Mouse (Mus musculus) neural tube, embryonic 12.5 days (tissue): Measurements from ENCODE around the gene Lpp. TPM values are rescaled to one million over a fixed set of nuclear protein-coding genes. Genes with fewer than 3 reads are reported as not detected.

Source experiments
- ATAC-seq: fragments of 200-750 bp; cut with Nextera tagmentation; 2 replicates; pipeline ENCODE4 v1.8.0; 2017; ENCODE audit warnings: low read depth, mild to moderate bottlenecking, moderate TSS enrichment, moderate library complexity; ENCODE audit not compliant: low FRiP score
- H3K27ac ChIP-seq: fragments of 300-500 bp; sonication (generic); 2 replicates; pipeline ENCODE4 v1.5.1; 2016
- H3K27me3 ChIP-seq: fragments of 300-500 bp; sonication (generic); replicated peaks from 2 replicates; pipeline ENCODE4 v1.6.1; 2016; ENCODE audit warnings: mild to moderate bottlenecking
- H3K36me3 ChIP-seq: fragments of 300-500 bp; sonication (generic); 2 replicates; pipeline ENCODE4 v1.6.1; 2016; ENCODE audit warnings: mild to moderate bottlenecking
- H3K4me1 ChIP-seq: fragments of 300-500 bp; sonication (generic); 2 replicates; pipeline ENCODE4 v1.6.1; 2016
- H3K4me2 ChIP-seq: fragments of 300-500 bp; sonication (generic); replicated peaks from 2 replicates; pipeline ENCODE4 v1.6.1; 2016; ENCODE audit warnings: mild to moderate bottlenecking
- H3K4me3 ChIP-seq: fragments of 300-500 bp; sonication (generic); 2 replicates; pipeline ENCODE4 v1.5.1; 2016
- H3K9ac ChIP-seq: fragments of 300-500 bp; sonication (generic); 2 replicates; pipeline ENCODE4 v1.6.1; 2016; ENCODE audit warnings: mild to moderate bottlenecking
- H3K9me3 ChIP-seq: fragments of 300-500 bp; sonication (generic); 2 replicates; pipeline ENCODE4 v1.6.1; 2016; ENCODE audit warnings: mild to moderate bottlenecking
- WGBS: fragments of 180-500 bp; shearing (Covaris S2); methylation state at CpG from one replicate; pipeline ENCODE4 v1.1.7; 2016; 5-methylcytosine and 5-hydroxymethylcytosine counted together
- polyA plus RNA-seq: library from polyadenylated mRNA; unstranded; fragments of >200 nt; fragmentation: Nextera tagmentation; extraction: Ambion mirVana; gene quantifications from 2 replicates; pipeline ENCODE4 v1.2.1, GENCODE M21; 2016

The Lpp gene
- polyA plus RNA-seq, 1 experiment from 2014 or later: 18.8 TPM

- H3K27me3 ChIP-seq: no peaks in the 10 kb centered on the region
- H3K4me2 ChIP-seq: no peak overlapping the region
- no peak for ATAC-seq
- H3K4me1 ChIP-seq: no peaks in the 10 kb centered on the region
- H3K9ac ChIP-seq: no peak overlapping the region
- H3K9me3 ChIP-seq: no peaks in the 10 kb centered on the region
- H3K27ac ChIP-seq: no peak overlapping the region
- no peaks in the 10 kb centered on the region for H3K36me3 ChIP-seq
- 90% methylated on average over 4 of the region's 4 CpGs for WGBS
- H3K4me3 ChIP-seq: no peak overlapping the region
These were observed 166.5 kb downstream of the Lpp start for GRCm38 (mm10) chr16:24559811-24560210.

DNA sequence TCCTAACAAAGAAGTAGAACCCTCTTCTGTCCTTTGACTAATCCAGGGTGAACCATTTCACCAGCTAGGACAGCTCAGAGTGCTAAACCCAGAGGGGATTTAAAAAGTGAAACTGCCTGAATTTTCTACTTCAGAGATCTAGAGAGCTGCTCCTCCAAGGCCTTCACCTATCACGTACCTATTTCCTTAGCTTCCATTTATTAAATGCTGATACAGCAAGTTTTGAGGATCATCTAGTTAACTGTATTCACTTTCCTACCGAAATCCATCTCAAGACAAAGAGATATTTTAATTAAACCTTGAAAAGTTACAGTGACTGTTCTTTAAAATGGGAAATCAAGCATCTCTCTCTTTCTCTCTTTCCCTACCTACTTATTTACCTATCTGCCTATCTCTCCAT, 167.7 kb downstream of the Lpp start:
- Histone ChIP-seq H3K27me3 (no peaks in the 10 kb centered on the region), H3K36me3 (no peaks in the 10 kb centered on the region), H3K4me2 (no peak overlapping the region), H3K27ac (no peak overlapping the region), H3K9me3 (no peaks in the 10 kb centered on the region), H3K9ac (no peak overlapping the region), H3K4me1 (no peaks in the 10 kb centered on the region), H3K4me3 (no peak overlapping the region)
- no peak for ATAC-seq
- WGBS: 92% methylated on average over 2 of the region's 2 CpGs

DNA sequence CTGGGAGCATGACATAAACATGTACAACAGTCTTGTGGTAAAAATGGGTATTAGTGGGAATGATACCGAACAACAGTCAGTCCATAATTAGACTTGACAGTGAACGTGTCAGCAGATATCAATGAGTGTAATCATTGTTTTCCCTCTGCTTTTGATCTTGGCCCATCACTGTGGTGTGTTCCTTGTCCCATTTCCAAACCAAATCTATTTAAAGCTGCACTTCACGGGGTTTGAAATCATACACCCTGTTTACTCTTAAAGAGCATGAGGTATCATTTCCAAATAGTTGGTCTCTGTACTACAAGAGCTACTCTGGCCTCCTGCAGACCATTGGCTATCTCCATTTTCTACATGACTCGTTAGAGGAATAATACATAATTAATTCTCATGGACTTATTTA, 168.3 kb downstream of the Lpp start:
- Histone ChIP-seq H3K27me3 (no peaks in the 10 kb centered on the region), H3K36me3 (no peaks in the 10 kb centered on the region), H3K4me1 (peaks cover 4% of the 10 kb centered on the region; the same call in 1 of the 2 replicates), H3K4me3 (no peak overlapping the region), H3K27ac (no peak overlapping the region), H3K4me2 (no peak overlapping the region), H3K9ac (no peak overlapping the region), H3K9me3 (no peaks in the 10 kb centered on the region)
- ATAC-seq: no peak
- WGBS: 90% methylated on average over 4 of the region's 4 CpGs

DNA sequence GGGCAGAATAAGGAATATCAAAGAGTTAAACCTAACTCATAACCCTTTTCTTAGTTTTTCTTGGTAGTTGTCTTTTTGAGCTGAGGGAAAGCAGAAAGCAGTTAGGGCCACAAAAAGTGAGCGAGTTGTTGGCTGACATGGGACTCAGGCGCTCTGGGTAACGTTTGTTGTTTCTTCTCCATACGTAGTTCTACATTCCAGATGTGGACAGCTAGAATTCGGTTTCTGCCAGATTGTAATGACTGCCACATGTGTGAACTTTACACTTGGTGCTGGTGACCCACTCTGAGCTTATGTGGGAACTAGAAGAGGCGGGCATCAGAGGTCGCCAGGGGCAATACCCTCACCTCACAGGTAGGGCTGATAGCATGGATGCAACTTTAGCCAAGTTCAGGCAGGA, 172.0 kb downstream of the Lpp start:
- H3K4me3 ChIP-seq: no peak overlapping the region
- H3K4me2 ChIP-seq: no peak overlapping the region
- no peaks in the 10 kb centered on the region for H3K27me3 ChIP-seq
- H3K9ac ChIP-seq: no peak overlapping the region
- no peak overlapping the region for H3K27ac ChIP-seq
- no peak for ATAC-seq
- no peaks in the 10 kb centered on the region for H3K9me3 ChIP-seq
- peaks cover 4% of the 10 kb centered on the region; the same call in 1 of the 2 replicates for H3K4me1 ChIP-seq
- 81% methylated on average over 7 of the region's 7 CpGs for WGBS
- no peaks in the 10 kb centered on the region for H3K36me3 ChIP-seq

DNA sequence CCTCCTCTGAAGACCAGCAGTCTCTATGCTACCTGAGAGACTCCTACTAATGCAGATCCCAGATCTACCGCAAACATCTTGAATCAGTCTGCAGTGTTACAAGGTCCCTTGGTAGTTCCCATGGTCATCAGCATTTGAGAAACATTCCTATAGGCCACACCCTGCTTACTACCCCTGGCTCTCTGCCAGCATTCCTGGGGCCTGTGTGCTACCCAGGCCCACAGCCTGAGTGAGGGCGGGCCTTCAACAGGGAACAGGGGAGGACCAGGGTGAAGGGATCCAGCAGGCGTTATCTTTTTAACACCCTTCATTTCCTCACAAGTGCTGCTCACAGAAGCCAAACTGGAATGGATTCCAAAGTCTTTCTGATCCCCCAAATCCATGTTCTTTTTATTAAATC, 173.0 kb downstream of the Lpp start:
- Histone ChIP-seq H3K4me1 (peaks cover 4% of the 10 kb centered on the region; the same call in 1 of the 2 replicates), H3K4me3 (no peak overlapping the region), H3K36me3 (no peaks in the 10 kb centered on the region), H3K9me3 (no peaks in the 10 kb centered on the region), H3K9ac (no peak overlapping the region), H3K4me2 (no peak overlapping the region), H3K27me3 (no peaks in the 10 kb centered on the region), H3K27ac (no peak overlapping the region)
- WGBS: 72% methylated on average over 3 of the region's 3 CpGs
- ATAC-seq: no peak

GRCm38 (mm10) chr16:24567562-24567961, 174.3 kb downstream of the Lpp start:
- no peak overlapping the region for H3K27ac ChIP-seq

GRCm38 (mm10) chr16:24568061-24568460, 174.8 kb downstream of the Lpp start:
- no peaks in the 10 kb centered on the region for H3K9me3 ChIP-seq
- no peak for ATAC-seq
- H3K4me3 ChIP-seq: no peak overlapping the region
- no peaks in the 10 kb centered on the region for H3K27me3 ChIP-seq
- H3K4me1 ChIP-seq: peaks cover 4% of the 10 kb centered on the region; the same call in 1 of the 2 replicates
- no peaks in the 10 kb centered on the region for H3K36me3 ChIP-seq
- H3K27ac ChIP-seq: no peak overlapping the region
- WGBS: 75% methylated on average over 3 of the region's 3 CpGs
- no peak overlapping the region for H3K4me2 ChIP-seq
- no peak overlapping the region for H3K9ac ChIP-seq

More at GRCm38 (mm10) chr16:24567562-24567961, 174.3 kb downstream of the Lpp start:
- Histone ChIP-seq H3K4me3 (no peak overlapping the region), H3K4me2 (no peak overlapping the region), H3K27me3 (no peaks in the 10 kb centered on the region), H3K9me3 (no peaks in the 10 kb centered on the region), H3K36me3 (no peaks in the 10 kb centered on the region), H3K4me1 (peaks cover 4% of the 10 kb centered on the region; the same call in 1 of the 2 replicates), H3K9ac (no peak overlapping the region)
- no peak for ATAC-seq
- 85% methylated on average over 3 of the region's 3 CpGs for WGBS

GRCm38 (mm10) chr16:24569681-24570080, 176.4 kb downstream of the Lpp start:
- no peaks in the 10 kb centered on the region for H3K9me3 ChIP-seq
- no peak overlapping the region for H3K27ac ChIP-seq
- peaks cover 4% of the 10 kb centered on the region; the same call in 1 of the 2 replicates for H3K4me1 ChIP-seq
- no peak overlapping the region for H3K4me3 ChIP-seq
- H3K36me3 ChIP-seq: no peaks in the 10 kb centered on the region
- 87% methylated on average over 5 of the region's 5 CpGs for WGBS
- H3K27me3 ChIP-seq: no peaks in the 10 kb centered on the region
- H3K4me2 ChIP-seq: no peak overlapping the region
- H3K9ac ChIP-seq: no peak overlapping the region
- ATAC-seq: no peak

DNA sequence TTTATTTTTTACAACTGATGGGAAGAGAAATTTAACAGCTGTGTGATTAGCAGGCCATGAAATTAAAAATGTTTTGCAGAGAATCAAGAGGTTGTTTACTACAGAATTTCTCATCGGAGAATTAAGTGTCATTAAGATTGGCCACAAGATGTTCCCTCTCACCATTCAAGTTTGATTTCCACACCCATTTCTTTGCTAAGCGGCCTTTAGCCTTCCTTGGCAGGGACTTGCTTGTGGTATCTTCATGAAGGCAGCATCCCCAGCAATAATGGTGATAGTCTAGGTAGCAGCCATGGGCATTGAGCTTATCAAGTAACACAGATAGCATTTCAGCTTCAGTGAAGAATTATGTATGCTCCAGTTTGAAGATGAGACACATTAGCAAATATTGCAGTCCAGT, 183.7 kb downstream of the Lpp start:
- Histone ChIP-seq H3K27me3 (no peaks in the 10 kb centered on the region), H3K4me1 (no peaks in the 10 kb centered on the region), H3K4me3 (no peak overlapping the region), H3K27ac (no peak overlapping the region), H3K4me2 (no peak overlapping the region), H3K9me3 (no peaks in the 10 kb centered on the region), H3K9ac (no peak overlapping the region), H3K36me3 (no peaks in the 10 kb centered on the region)
- 85% methylated on average over 2 of the region's 2 CpGs for WGBS
- ATAC-seq: no peak

- Histone ChIP-seq H3K4me1 (no peaks in the 10 kb centered on the region), H3K9me3 (no peaks in the 10 kb centered on the region), H3K4me3 (no peak overlapping the region), H3K9ac (no peak overlapping the region), H3K27ac (no peak overlapping the region), H3K4me2 (no peak overlapping the region), H3K27me3 (no peaks in the 10 kb centered on the region), H3K36me3 (no peaks in the 10 kb centered on the region)
- WGBS: 92% methylated on average over 2 of the region's 2 CpGs
- no peak for ATAC-seq
These were observed 184.5 kb downstream of the Lpp start for GRCm38 (mm10) chr16:24577798-24578197.

GRCm38 (mm10) chr16:24582847-24583246, 189.5 kb downstream of the Lpp start:
- H3K27ac ChIP-seq: no peak overlapping the region
- H3K4me1 ChIP-seq: no peaks in the 10 kb centered on the region
- H3K9ac ChIP-seq: no peak overlapping the region
- no peaks in the 10 kb centered on the region for H3K27me3 ChIP-seq
- ATAC-seq: no peak
- no peaks in the 10 kb centered on the region for H3K36me3 ChIP-seq
- H3K9me3 ChIP-seq: no peaks in the 10 kb centered on the region
- no peak overlapping the region for H3K4me2 ChIP-seq
- no peak overlapping the region for H3K4me3 ChIP-seq
- WGBS: 94% methylated on average over 2 of the region's 2 CpGs

- H3K27me3 ChIP-seq: no peaks in the 10 kb centered on the region
- no peaks in the 10 kb centered on the region for H3K9me3 ChIP-seq
- 87% methylated on average over 4 of the region's 4 CpGs for WGBS
- H3K36me3 ChIP-seq: no peaks in the 10 kb centered on the region
- no peak overlapping the region for H3K4me3 ChIP-seq
- no peaks in the 10 kb centered on the region for H3K4me1 ChIP-seq
- no peak overlapping the region for H3K27ac ChIP-seq
- no peak overlapping the region for H3K4me2 ChIP-seq
- no peak overlapping the region for H3K9ac ChIP-seq
- ATAC-seq: no peak
These were observed 200.2 kb downstream of the Lpp start for GRCm38 (mm10) chr16:24593535-24593934.

GRCm38 (mm10) chr16:24594508-24594907, 201.2 kb downstream of the Lpp start:
- no peak for ATAC-seq
- H3K4me2 ChIP-seq: no peak overlapping the region
- H3K9me3 ChIP-seq: no peaks in the 10 kb centered on the region
- no peak overlapping the region for H3K4me3 ChIP-seq
- 89% methylated on average over 5 of the region's 5 CpGs for WGBS
- H3K27ac ChIP-seq: no peak overlapping the region
- H3K36me3 ChIP-seq: no peaks in the 10 kb centered on the region
- H3K9ac ChIP-seq: no peak overlapping the region
- no peaks in the 10 kb centered on the region for H3K4me1 ChIP-seq
- H3K27me3 ChIP-seq: no peaks in the 10 kb centered on the region
